Mouse (Mus musculus) limb, embryonic 14.5 days (tissue): ENCODE measurements around the gene Fam131a. TPM values are rescaled to one million over a fixed set of nuclear protein-coding genes. Genes with fewer than 3 reads are reported as not detected.

Source experiments
- ATAC-seq: fragments of 200-750 bp; cut with Nextera tagmentation; 2 replicates; pipeline ENCODE4 v1.8.0; 2017; ENCODE audit warnings: low read depth, moderate number of reproducible peaks, moderate TSS enrichment; ENCODE audit not compliant: low FRiP score
- DNase-seq: peaks from one replicate; pipeline ENCODE4 v3.0.0-alpha.2; 2015; ENCODE audit warnings: low spot score
- H3K27ac ChIP-seq: fragments of 300-500 bp; sonication (generic); replicated peaks from 2 replicates; pipeline ENCODE4 v1.5.1; 2014; ENCODE audit warnings: low read depth, mild to moderate bottlenecking, low read length, moderate library complexity, mixed read lengths
- H3K27me3 ChIP-seq: fragments of 300-500 bp; sonication (generic); 2 replicates; pipeline ENCODE4 v1.6.1; 2014; ENCODE audit warnings: low read length, mixed read lengths; ENCODE audit not compliant: control insufficient read depth, insufficient read depth
- H3K36me3 ChIP-seq: fragments of 300-500 bp; sonication (generic); 2 replicates; pipeline ENCODE4 v1.6.1; 2014; ENCODE audit warnings: mild to moderate bottlenecking, low read length, moderate library complexity, mixed read lengths; ENCODE audit not compliant: control insufficient read depth, insufficient read depth
- H3K4me1 ChIP-seq: fragments of 300-500 bp; sonication (generic); 2 replicates; pipeline ENCODE4 v1.6.1; 2014; ENCODE audit warnings: antibody characterized with exemption, low read length, mixed read lengths; ENCODE audit not compliant: control insufficient read depth, insufficient read depth
- H3K4me2 ChIP-seq: fragments of 300-500 bp; sonication (generic); replicated peaks from 2 replicates; pipeline ENCODE4 v1.6.1; 2014; ENCODE audit warnings: low read depth, mild to moderate bottlenecking, low read length, moderate library complexity; ENCODE audit not compliant: severe bottlenecking
- H3K4me3 ChIP-seq: fragments of 300-500 bp; sonication (generic); replicated peaks from 2 replicates; pipeline ENCODE4 v1.5.1; 2014; ENCODE audit warnings: low read length
- H3K9ac ChIP-seq: fragments of 300-500 bp; sonication (generic); 2 replicates; pipeline ENCODE4 v1.6.1; 2014; ENCODE audit warnings: mild to moderate bottlenecking, low read depth, low read length, moderate library complexity; ENCODE audit not compliant: severe bottlenecking
- H3K9me3 ChIP-seq: fragments of 300-500 bp; sonication (generic); 2 replicates; pipeline ENCODE4 v1.6.1; 2016; ENCODE audit warnings: low read length; ENCODE audit not compliant: control insufficient read depth
- POLR2A ChIP-seq: fragments of 200-500 bp; IDR thresholded peaks from 2 replicates; pipeline ENCODE4 v1.8.0; 2012; ENCODE audit warnings: inconsistent platforms, mild to moderate bottlenecking, moderate library complexity, borderline replicate concordance; ENCODE audit not compliant: insufficient read depth, insufficient read length; ENCODE audit errors: extremely low read depth
- WGBS: fragments of 180-500 bp; shearing (Covaris S2); extraction: QIAGEN DNeasy Blood & Tissue Kit; methylation state at CpG from one replicate; pipeline ENCODE4 v1.1.7; 2014; 5-methylcytosine and 5-hydroxymethylcytosine counted together
- polyA plus RNA-seq, 2 experiments: library from polyadenylated mRNA; depleted of rRNA in 1 of 2; stranded (reverse) in 1 of 2; unstranded in 1 of 2; fragments of >200 nt; fragmentation: Nextera tagmentation in 1 of 2; extraction: Ambion mirVana in 1 of 2; gene quantifications; 2 replicates each; pipeline versions ENCODE4 v1.2.1 to v1.2.3; 2012 to 2014

The Fam131a gene
- polyA plus RNA-seq, 2 experiments: 10.3 to 15.6 TPM

DNA sequence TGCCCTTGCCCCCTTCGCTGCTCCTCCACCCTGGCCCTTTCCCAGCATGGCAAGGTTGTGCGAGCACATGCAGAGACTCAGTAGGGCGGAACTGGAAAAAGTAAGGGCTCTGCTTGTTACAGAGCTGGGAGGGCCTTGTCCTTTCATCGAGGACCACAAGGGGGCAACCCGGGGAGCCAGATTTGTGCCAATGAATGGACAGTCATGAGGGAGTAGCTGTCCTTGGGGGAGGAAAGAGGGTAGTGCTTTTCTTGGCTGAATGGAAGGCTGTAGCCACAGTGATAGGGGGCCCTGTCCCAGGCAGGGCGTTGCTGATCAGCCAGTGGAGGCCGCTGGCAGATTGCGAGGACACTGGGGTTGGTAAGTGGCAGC is 9.5 kb downstream of the Fam131a start:
- Histone ChIP-seq H3K9me3 (no peaks in the 10 kb centered on the region), H3K27ac (peak overlapping the region; percentile 5; the same call in 1 of the 2 replicates), H3K36me3 (peaks cover 41% of the 10 kb centered on the region), H3K4me3 (no peak overlapping the region), H3K9ac (no peak overlapping the region), H3K4me2 (no peak overlapping the region), H3K27me3 (no peaks in the 10 kb centered on the region), H3K4me1 (peaks cover 14% of the 10 kb centered on the region)
- DNase-seq (peak; percentile 71), ATAC-seq (peak; percentile 44)
- no peak for TF ChIP-seq POLR2A
- WGBS: 16% methylated on average over 8 of the region's 8 CpGs

DNA sequence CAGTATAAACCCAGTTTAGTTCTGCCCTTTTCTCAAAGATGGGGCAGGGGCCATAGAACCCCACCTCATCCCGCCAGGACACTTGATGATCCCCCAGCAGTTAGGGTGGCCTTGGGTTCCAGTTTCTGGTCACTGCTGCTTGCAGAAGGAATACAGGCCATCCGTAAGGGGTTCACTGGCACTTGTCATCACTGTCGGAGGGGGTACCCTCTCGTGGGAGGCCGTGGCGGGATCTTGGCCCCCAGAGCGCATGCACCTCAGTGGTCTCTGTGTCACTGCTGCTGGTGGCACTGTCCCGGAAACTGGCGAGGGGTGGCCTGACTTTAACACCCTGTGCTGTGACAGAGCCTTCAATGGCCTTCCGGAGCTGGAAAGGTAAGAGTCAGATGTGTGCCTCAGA is 10.0 kb downstream of the Fam131a start:
- Histone ChIP-seq H3K36me3 (peaks cover 47% of the 10 kb centered on the region), H3K4me1 (peaks cover 14% of the 10 kb centered on the region), H3K27ac (no peak overlapping the region), H3K4me2 (no peak overlapping the region), H3K4me3 (no peak overlapping the region), H3K9ac (no peak overlapping the region), H3K27me3 (no peaks in the 10 kb centered on the region), H3K9me3 (no peaks in the 10 kb centered on the region)
- DNase-seq: no peak
- no peak for TF ChIP-seq POLR2A
- ATAC-seq: no peak
- 92% methylated on average over 10 of the region's 10 CpGs for WGBS

DNA sequence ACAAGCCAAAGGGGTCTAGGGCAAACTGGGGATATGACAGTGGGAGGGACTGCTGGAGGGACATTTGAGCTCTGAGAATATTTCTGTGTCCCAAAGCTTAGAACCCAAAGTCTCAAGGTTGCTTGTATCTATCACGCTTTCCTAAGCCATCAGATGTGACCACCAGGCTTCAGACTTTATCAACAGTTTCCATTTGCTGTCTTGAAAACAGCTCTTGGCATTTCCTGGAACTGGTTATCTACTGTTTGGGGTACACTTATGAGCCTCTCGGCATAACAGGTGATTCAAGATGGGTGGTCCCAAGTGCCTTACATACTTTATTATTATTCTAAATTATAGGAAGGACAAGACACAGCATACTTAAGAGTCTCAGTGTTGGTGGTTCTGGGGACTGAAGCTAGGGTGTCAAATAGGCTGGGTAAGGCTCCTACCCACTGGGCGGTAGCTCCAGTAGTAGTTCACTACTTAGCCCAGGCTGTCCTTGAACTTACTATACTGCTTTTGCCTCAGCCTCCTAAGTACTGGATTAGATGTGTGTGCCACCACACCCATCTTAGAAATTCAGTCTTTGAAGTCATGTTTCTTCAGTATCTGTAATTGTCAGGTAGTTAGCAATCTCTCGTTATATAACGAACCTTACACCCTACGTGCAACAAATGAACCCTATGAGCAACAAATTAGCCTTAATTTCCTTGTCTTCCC is 10.8 kb downstream of the Fam131a start:
- peaks cover 14% of the 10 kb centered on the region for H3K4me1 ChIP-seq
- TF ChIP-seq POLR2A: no peak
- H3K9me3 ChIP-seq: no peaks in the 10 kb centered on the region
- no peaks in the 10 kb centered on the region for H3K27me3 ChIP-seq
- no peak overlapping the region for H3K4me3 ChIP-seq
- DNase-seq: no peak
- no peak for ATAC-seq
- no peak overlapping the region for H3K4me2 ChIP-seq
- no peak overlapping the region for H3K9ac ChIP-seq
- H3K27ac ChIP-seq: no peak overlapping the region
- 78% methylated on average over 6 of the region's 6 CpGs for WGBS
- H3K36me3 ChIP-seq: peaks cover 54% of the 10 kb centered on the region

DNA sequence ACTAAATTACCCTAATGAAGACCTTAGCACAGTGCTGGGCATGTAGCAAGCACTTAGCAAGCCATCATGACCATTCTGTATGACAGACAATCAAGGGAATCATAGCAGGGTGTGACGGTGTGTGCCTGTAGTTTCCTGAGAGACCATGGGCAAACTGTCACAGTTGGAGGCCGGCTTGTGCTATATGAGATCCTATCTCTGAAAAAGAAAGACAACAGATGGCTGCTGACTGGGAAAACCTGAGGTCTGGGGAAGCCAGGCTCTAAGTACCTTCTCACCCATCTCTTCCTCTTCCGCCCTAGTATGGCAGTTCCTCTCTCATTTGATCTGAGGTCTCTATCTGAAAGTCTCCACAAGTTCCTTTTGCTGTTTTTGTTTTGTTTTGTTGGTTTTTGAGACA is 12.7 kb downstream of the Fam131a start:
- WGBS: 83% methylated on average over 3 of the region's 3 CpGs
- Histone ChIP-seq H3K27ac (no peak overlapping the region), H3K27me3 (no peaks in the 10 kb centered on the region), H3K4me2 (no peak overlapping the region), H3K9ac (no peak overlapping the region), H3K9me3 (no peaks in the 10 kb centered on the region), H3K4me1 (peaks cover 14% of the 10 kb centered on the region), H3K36me3 (peaks cover 69% of the 10 kb centered on the region), H3K4me3 (no peak overlapping the region)
- no peak for TF ChIP-seq POLR2A
- DNase-seq (no peak), ATAC-seq (no peak)

DNA sequence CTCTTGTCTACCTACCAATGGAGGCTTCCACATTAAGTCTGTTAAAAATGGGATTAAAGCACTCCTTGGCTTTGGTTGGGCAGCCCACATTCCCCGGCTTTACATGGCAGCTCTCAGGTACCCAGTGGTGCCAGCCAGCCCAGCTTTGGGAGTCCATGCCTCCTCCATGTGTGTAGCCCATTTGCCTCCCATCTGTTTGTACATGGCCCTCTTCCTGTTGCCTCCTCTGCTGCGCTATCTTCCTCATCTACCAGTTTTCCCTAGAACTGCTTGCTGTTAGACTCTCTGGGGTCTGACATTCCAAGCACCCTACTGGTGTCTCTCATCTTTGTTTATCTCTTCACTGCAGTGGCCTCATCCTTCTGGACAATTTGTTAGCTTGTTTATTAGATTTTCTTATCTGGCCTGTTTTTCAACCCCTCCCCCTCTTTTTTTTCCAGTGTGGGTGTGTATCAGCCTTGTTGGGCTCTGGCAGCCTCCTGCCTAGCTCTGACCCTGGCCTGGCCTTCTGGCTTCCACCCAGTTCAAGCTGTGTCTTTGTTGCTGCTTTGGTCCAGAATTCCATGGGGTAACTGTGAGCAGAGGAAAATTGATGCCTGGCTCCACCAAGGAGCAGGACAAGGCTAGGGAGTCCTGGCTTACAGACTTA is 13.5 kb downstream of the Fam131a start:
- Histone ChIP-seq H3K27me3 (no peaks in the 10 kb centered on the region), H3K4me2 (no peak overlapping the region), H3K9ac (no peak overlapping the region), H3K27ac (no peak overlapping the region), H3K36me3 (peaks cover 77% of the 10 kb centered on the region), H3K4me1 (peaks cover 12% of the 10 kb centered on the region), H3K9me3 (no peaks in the 10 kb centered on the region), H3K4me3 (no peak overlapping the region)
- ATAC-seq (no peak), DNase-seq (no peak)
- TF ChIP-seq POLR2A: no peak
- WGBS: 87% methylated on average over 2 of the region's 2 CpGs
